Mouse (Mus musculus) kidney, adult 2 months (tissue): Measurements from ENCODE around the gene Fras1.

Source experiments
- CTCF ChIP-seq: fragments of 200-500 bp; conservative IDR thresholded peaks from 2 replicates; pipeline ENCODE4 v1.5.1; 2011; ENCODE audit warnings: low read depth, mild to moderate bottlenecking, control low read depth, low read length, moderate library complexity, mixed read lengths; ENCODE audit not compliant: insufficient read depth, insufficient read length
- POLR2A ChIP-seq: fragments of 200-500 bp; IDR thresholded peaks from one replicate; pipeline ENCODE4 v1.6.1; 2011; ENCODE audit warnings: low read depth, low read length, control low read depth

DNA sequence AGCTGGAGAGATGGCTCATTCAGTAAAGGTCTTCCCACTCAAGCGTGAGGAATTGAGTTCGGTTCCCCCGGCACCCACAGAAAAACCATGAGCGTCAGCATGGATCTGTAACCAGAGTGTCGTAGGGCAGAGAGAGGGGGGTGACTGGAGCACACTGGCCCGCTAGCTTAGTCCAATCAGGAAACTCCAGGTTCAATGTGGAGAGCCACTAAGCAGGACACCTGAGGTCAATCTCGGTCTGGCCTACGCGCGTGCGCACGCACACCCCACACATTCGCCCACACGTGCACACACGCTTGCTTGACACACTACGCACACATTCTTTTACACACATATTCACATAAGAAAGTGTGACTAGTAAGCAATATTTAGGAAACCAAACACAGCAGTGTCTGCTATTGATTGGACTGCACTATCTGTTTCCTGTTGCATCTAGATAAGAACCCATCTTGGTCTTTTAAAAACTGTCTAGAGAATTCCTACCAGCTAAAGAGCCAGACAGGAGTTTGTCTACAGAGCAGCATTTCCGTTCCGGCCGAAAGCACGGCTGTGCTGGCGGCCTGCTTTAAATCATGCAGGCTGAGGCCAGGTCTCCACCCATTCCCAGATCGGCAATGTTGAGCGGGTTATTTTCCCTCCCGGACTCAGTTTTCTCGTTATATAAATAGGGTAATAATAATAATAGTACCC, 42.6 kb upstream of the Fras1 start:
- TF ChIP-seq CTCF (no peak), POLR2A (no peak)
